Mouse (Mus musculus) yolk sac, embryonic 10.5 days (tissue): Measurements from ENCODE around the gene Slc32a1.
A peak's percentile ranks its signal among the peaks of the same experiment; 100 is the strongest.

Experiments used
- DNase-seq: peaks from one replicate; pipeline ENCODE4 v3.0.0-alpha.2; 2017; ENCODE audit warnings: low spot score

Slc32a1 gene

GRCm38 (mm10) chr2:158612671-158613250 is 2.2 kb downstream of the Slc32a1 start:
- DNase-seq, result no peak

DNA sequence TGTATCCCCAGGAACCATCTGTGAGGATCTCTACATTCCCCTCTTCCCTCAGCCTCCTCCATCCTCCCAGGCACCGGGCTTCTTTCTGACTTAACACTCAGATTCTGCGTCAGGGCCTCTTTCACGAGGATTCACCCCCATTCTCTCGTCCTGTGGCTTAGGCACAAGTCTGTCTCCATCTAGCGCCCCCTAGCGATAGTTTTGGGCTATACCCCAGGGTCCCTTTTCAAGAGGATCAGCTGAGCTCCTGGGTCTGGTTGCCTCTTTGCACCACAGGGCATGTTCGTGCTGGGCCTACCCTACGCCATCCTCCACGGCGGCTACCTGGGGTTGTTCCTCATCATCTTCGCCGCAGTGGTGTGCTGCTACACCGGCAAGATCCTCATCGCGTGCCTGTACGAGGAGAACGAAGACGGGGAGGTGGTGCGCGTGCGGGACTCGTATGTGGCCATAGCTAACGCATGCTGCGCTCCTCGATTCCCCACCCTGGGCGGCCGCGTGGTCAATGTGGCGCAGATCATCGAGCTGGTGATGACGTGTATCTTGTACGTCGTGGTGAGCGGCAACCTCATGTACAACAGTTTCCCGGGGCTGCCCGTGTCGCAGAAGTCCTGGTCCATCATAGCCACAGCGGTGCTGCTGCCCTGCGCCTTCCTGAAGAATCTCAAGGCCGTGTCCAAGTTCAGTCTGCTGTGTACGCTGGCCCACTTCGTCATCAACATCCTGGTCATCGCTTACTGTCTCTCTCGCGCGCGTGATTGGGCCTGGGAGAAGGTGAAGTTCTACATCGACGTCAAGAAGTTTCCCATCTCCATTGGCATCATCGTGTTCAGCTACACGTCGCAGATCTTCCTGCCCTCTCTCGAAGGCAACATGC is 3.2 kb downstream of the Slc32a1 start:
- DNase-seq, result no peak

- DNase-seq, result no peak
Observed at GRCm38 (mm10) chr2:158614418-158614955, 3.9 kb downstream of the Slc32a1 start.

GRCm38 (mm10) chr2:158615161-158615680 is 4.7 kb downstream of the Slc32a1 start:
- DNase-seq, result no peak

- no peak for DNase-seq
Observed at GRCm38 (mm10) chr2:158615702-158616101, 5.1 kb downstream of the Slc32a1 start.

DNA sequence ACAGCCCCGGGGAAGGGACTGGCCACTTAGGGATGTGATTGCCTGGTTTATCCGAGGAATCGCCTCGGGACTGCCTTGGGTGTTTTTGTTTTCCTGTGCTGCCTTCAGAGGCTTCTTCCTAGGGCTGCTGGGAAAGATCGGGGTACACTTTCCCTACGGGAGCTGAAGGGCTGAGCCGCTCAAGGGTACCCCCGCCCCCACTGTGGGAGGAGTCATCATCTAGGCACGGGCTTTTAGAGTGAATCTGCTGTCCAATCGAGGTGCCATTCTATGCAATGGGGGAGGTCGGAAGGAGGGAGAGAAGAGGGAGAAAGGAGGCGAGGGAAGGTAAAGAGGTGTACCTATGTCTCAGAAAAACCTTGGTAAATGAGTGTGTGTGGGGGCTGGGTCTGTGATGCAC is 5.7 kb downstream of the Slc32a1 start:
- DNase-seq, result no peak

DNA sequence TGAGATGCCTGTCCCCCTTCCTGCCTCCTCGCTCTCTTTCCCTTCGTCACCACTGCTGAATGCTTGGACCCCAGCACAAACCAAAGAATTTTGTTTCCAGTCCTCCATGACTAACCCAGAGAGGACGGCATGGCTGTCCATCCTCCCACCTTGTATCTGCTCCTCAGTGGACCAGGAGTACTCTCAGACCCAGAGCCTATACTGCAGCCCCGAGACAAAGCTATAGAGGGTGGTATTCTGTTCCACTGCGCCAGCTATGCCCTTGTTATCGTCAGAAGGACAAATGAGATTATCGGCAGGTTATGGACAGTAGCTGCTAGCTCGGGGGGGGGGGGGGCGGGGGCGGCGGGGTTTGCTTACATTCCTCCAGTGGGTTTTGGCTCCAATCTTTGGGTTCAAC is 6.2 kb downstream of the Slc32a1 start:
- no peak for DNase-seq

DNA sequence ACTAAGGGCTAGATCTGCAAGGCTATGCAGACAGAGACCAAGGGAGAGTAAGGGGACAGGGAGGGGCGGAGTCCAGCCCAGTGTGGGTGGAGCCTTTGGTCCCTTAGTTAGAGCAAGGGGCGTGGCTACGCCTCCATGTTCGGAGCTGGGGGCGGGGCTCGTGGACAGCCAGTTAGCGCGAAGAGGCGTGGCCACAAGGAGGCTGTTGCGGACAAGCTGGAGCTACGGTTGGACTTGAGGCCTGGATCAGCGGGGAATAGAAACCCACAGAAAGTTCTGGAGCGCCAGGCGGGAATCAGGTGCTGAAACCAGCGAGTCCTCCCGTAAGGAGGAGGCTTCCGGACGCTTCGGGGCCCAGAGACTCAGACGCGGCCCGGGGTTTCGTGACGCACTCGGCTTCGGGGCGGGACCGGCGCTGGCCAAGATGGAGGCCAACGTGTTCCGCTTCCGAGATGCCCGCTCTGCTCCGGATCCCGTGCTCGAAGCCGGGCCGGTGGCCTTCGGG is 14.2 kb downstream of the Slc32a1 start, which contains the start of gene Actr5:
Gene Actr5, plus strand, starts transcription at position 171 of the 505 bp plus-strand sequence.
- DNase-seq, result peak; percentile 96

DNA sequence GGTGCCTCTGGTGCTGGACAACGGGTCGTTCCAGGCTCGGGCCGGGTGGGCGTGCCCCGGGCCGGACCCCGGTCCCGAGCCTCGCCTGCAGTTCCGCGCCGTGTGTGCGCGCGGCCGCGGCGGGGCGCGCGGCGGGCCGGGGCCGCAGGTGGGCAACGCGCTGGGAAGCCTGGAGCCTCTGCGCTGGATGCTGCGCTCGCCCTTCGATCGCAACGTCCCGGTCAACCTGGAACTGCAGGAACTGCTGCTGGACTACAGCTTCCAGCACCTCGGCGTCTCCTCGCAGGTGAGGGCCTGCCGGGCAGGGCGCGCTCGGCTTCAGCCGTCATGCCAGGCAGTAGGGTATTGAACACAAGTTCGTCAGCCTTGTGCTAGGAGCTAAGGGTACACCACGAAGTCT is 14.7 kb downstream of the Slc32a1 start:
- no peak for DNase-seq

DNA sequence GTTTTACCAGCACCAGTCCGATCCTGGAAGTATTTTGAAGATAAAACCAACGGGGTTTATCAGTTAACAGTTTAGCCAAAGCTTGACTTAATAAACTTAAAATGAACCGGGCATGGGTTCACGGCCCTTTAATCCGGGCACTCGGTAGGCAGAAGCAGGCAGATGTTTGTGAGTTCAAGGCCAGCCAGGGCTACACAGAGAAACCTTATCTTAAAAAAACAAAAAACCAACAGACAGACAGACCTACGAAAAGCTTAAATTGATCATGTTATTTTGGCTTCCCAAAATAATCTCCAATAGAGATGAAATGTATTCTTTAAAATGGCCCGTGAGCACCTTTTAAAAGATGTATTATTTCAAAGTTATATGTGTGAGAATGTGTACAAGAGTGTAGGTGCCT is 15.1 kb downstream of the Slc32a1 start:
- no peak for DNase-seq

- DNase-seq, result no peak
Observed at GRCm38 (mm10) chr2:158628858-158629257, 18.3 kb downstream of the Slc32a1 start.

GRCm38 (mm10) chr2:158629414-158629813 is 18.8 kb downstream of the Slc32a1 start:
- no peak for DNase-seq

GRCm38 (mm10) chr2:158631873-158632272 is 21.3 kb downstream of the Slc32a1 start:
- no peak for DNase-seq

GRCm38 (mm10) chr2:158641869-158642268 is 31.3 kb downstream of the Slc32a1 start:
- peak; percentile 23 for DNase-seq

- DNase-seq, result no peak
Observed at GRCm38 (mm10) chr2:158642587-158642986, 32.0 kb downstream of the Slc32a1 start.

GRCm38 (mm10) chr2:158643791-158644190 is 33.2 kb downstream of the Slc32a1 start:
- no peak for DNase-seq

DNA sequence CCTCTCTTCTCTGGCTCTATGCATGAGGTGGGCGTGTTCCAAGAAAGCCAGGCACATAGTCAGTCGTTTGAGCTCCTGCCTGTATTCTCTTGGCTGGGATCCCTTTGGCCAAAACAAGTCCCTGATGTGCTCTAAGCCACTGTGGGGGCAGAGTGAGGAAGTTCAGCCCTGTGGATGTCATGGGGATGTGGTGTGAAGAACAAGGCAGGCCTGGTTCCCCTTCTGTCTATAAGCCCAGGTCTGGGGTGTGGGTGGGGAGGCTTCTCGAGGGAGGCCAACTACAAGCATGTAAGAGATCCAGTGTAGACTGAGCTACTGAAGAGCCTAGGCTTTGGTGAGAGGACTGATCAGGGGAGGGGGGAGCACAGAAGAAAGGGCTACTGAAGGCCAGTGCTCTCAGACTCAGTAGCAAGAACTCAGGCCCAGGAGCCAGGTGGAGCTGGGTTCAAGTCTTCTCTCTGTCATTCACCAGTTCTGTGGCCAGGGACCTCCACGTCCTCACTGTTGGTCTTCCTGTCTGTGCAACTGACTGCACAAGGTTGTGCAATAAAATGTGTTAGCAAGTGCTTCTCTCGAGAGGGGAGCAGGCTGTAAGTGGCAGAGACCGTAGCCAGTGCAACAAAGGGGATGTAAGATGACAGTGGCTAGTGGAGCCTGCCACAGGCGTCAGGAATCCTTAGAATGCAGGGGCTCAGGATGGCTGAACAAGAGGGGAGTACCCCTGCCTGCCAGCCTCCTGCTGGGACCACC is 40.8 kb downstream of the Slc32a1 start:
- DNase-seq, result no peak

DNA sequence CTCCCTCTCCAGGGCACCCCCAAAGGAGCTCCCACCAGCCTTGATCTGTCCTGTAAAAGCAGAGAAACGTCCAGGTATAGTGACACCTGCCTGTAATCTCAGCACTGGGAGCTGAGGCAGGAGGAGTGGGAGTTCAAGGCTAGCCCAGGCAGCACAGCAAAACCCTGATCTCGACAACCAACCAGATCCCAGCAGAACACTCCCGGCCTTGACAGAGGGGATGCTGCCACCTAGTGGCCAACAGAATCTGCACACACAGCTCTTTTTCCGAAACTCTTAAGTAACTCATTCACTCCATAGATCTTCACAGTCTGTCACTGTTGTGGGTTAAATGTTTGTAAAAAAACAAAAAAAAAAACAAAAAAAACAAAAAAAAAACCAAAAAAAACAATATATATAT is 42.4 kb downstream of the Slc32a1 start:
- DNase-seq, result peak; percentile 42

- DNase-seq, result no peak
Observed at GRCm38 (mm10) chr2:158654717-158655116, 44.1 kb downstream of the Slc32a1 start.

- no peak for DNase-seq
Observed at GRCm38 (mm10) chr2:158655806-158656205, 45.2 kb downstream of the Slc32a1 start.

DNA sequence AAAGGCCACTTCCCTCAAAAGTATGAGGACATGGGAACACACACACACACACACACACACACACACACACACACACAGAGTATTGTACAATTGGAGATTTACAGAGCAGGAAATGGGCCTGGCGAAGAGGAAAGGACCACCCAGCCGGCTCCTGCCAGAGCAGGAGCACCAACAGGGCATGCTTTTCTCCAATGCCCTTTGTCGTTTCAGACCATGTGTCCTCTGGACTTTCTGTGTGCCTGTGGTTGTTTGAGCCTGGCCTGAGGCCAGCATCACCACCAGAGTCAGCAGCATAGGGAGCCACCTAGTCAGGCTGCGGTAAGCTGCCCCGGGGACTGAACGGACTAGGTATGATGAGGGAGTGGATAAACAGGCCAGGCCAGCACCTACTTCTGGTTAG is 48.3 kb downstream of the Slc32a1 start:
- no peak for DNase-seq

DNA sequence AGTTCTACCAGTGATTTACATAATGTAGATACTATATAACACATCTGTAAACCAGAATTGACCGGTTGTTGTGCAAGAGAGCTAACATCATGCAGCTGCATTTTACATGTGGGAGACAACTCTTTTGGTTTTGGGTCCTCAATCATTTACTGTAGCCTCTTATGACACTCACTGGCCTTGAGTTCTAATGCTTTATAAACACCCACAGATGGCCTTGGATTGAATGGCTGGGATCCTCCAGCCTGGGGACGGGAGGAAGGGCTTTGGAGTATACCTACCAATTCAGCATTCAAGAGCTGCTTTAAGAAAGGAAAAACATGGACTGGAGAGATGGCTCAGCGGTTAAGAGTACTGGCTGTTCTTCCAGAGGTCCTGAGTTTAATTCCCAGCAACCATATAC is 48.8 kb downstream of the Slc32a1 start:
- DNase-seq, result no peak
